Mouse (Mus musculus) left cerebral cortex, postnatal 36 days (tissue): ENCODE results near the gene Rpn1. TPM values are rescaled to one million over a fixed set of nuclear protein-coding genes. Genes with fewer than 3 reads are reported as not detected.
A peak's percentile ranks its signal among the peaks of the same experiment; 100 is the strongest.

ENCODE experiments used
- DNase-seq, 2 experiments: peaks; one replicate each; pipeline ENCODE4 v3.0.0; 2021 to 2022; ENCODE audit warnings: low spot score in 2 of 2, mixed read lengths in 1 of 2
- intact Hi-C: fragments of 180-260 bp; cut with DNase I; formaldehyde crosslinking; loops from one replicate; pipeline ENCODE4 v1.15.1; 2025
- total RNA-seq, 2 experiments: library from RNA; stranded (reverse); gene quantifications; 2 replicates each; pipeline ENCODE4 v1.2.3; 2021

The Rpn1 gene
- total RNA-seq = 100 to 1,000 TPM; 165 to 167 TPM

- intact Hi-C loops = no loop called here
- peak; percentile 95 to 96 for DNase-seq
These were observed at the start of gene Rpn1 for GRCm38 (mm10) chr6:88084278-88085151. Rpn1 (plus strand) TSS chr6:88084482.

- intact Hi-C loops = no loop called here
- no peak for DNase-seq
These were observed 46.7 kb upstream of the Rpn1 start for GRCm38 (mm10) chr6:88037471-88038045.

- intact Hi-C loops = no loop called here
- DNase-seq = peak in 1 of 2 experiments; percentile 40
These were observed 44.9 kb upstream of the Rpn1 start for GRCm38 (mm10) chr6:88039426-88039825.

DNA sequence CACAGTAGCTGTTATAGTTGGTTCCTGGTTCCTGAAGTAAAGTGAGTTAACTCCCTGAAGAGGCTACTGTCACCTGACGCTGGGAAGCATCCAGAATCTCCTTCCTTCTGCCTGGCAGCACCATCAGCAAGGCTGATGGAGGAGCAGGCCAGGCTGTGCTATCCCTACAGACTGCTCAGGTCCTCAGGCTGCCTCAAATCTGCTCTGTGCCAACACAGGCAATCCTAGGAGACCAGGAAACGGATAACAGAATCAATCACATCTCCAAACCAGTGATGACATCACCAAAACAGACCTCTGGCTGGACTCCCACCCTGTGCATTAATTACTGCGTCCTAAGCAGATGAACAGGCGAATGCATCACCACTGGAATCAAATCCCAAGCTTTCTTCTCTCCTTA, 43.1 kb upstream of the Rpn1 start:
- DNase-seq = no peak

GRCm38 (mm10) chr6:88042336-88042735, 41.9 kb upstream of the Rpn1 start:
- intact Hi-C loops = no loop called here
- DNase-seq = no peak

More for the DNA sequence above, 43.1 kb upstream of the Rpn1 start:
- intact Hi-C loops = no loop called here

GRCm38 (mm10) chr6:88044234-88044576, 40.1 kb upstream of the Rpn1 start:
- DNase-seq = no peak
- intact Hi-C loops = no loop called here

GRCm38 (mm10) chr6:88044577-88045405, 39.5 kb upstream of the Rpn1 start, which contains the start of gene Rab7:
Rab7 (minus strand) TSS chr6:88045270.
- intact Hi-C loops = loop anchor here (1.0 kb wide), 1 partner anchor 31 kb away; no protein-coding TSS in a partner anchor
- DNase-seq = peak; percentile 95 to 96

GRCm38 (mm10) chr6:88045406-88045766, 38.9 kb upstream of the Rpn1 start:
- DNase-seq = no peak
- intact Hi-C loops = loop anchor here (1.0 kb wide), 1 partner anchor 30 kb away; no protein-coding TSS in a partner anchor

GRCm38 (mm10) chr6:88047853-88048252, 36.4 kb upstream of the Rpn1 start:
- intact Hi-C loops = no loop called here
- DNase-seq = no peak

- no peak for DNase-seq
- intact Hi-C loops = no loop called here
These were observed 35.3 kb upstream of the Rpn1 start for GRCm38 (mm10) chr6:88049008-88049407.

DNA sequence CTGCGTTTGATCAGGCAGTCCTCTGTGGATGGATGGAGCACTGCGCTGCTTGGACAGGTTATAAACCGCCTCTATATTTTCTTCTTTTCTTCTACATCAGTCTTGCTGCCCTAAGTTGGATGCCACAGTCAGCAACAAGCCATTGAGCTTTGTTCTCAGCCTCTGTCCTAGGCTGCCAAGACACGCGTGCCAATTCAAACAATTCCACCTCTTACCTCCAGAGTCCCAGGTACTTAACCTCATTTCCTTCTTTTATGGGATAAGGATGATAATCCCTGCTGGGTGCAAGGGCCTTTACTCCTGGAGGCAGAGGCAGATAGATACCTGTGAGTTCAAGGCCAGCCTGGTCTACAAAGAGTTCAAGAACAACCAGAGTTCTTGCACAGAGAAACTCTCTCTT, 33.1 kb upstream of the Rpn1 start:
- intact Hi-C loops = no loop called here
- DNase-seq = no peak

- no peak for DNase-seq
- intact Hi-C loops = no loop called here
These were observed 30.8 kb upstream of the Rpn1 start for GRCm38 (mm10) chr6:88053228-88054080.

DNA sequence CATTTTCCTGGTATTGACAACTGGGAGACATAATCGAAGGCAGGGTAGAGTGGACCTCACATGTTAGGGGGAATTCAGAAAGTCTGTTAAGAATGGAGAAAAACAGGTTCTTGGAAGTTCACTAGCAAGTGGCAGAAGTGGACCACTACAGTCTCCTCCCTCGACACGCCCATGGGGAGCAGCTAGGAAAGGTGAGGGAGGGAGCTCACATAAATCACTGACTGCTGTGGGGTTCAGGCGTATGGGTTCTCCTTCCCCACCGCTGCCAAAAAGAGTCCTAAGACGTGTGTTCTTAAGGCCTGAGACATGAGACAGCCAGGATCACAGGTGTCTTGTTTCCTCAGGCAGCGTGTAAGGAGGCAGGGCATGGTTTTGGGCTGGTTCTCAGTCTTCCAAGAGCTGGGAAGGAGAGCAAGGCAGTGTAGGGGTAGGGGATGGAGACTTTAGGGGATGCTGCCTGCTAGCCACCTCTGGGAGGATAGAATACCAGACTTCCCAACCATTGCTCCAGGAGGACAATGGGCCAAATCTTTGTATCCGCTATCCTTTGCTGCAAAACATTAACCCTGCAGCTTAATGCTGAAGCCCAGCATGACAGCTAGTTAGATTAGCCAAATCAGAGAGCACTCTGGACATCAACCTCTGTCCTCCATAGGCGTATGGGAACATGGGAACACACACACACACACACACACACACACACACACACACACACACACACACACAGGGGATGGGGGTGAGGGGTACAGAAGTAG, 30.0 kb upstream of the Rpn1 start:
- intact Hi-C loops = no loop called here
- no peak for DNase-seq

DNA sequence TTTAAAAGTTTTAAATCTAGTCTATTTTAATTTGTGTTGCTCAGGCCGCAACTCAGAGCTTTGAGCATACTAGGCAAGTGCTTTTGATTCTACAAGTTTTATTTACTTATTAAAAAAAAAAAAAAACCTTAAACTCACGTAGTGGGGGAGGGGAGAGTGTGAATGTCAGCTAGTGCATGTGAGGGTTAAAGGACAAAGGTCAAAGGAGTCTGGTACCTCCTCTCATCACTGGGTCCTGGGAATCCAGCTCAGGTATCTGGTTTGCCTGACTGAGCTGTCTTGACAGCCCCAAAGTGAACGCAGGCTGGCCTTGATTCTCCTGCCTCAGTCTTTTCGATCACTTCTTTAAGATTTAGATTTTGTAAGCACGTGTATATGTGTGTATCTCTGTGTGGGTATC, 28.6 kb upstream of the Rpn1 start:
- no peak for DNase-seq
- intact Hi-C loops = no loop called here

- intact Hi-C loops = no loop called here
- DNase-seq = peak; percentile 31 to 48
These were observed 27.4 kb upstream of the Rpn1 start for GRCm38 (mm10) chr6:88056866-88057265.

- intact Hi-C loops = no loop called here
- no peak for DNase-seq
These were observed 24.4 kb upstream of the Rpn1 start for GRCm38 (mm10) chr6:88059903-88060302.

GRCm38 (mm10) chr6:88060602-88061001, 23.7 kb upstream of the Rpn1 start:
- intact Hi-C loops = no loop called here
- DNase-seq = no peak

DNA sequence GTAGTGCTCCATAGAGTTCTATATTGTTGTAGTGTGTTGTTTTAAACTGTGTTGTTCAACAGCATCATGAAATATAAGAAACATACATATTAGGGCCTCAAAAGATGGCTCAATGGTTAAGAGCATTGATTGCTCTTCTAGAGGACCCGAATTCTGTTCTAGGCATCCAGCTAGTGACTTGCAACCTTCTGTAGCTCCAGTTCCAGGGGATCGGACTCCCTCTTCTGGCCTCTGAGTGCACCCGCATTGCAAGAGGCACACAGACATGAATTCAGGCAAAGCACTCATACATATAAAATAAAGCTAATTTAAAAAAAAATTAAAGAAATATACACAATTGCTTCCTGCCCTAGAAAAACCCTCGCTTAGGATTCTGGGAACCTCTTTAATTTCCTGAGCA, 22.9 kb upstream of the Rpn1 start:
- DNase-seq = no peak
- intact Hi-C loops = no loop called here

DNA sequence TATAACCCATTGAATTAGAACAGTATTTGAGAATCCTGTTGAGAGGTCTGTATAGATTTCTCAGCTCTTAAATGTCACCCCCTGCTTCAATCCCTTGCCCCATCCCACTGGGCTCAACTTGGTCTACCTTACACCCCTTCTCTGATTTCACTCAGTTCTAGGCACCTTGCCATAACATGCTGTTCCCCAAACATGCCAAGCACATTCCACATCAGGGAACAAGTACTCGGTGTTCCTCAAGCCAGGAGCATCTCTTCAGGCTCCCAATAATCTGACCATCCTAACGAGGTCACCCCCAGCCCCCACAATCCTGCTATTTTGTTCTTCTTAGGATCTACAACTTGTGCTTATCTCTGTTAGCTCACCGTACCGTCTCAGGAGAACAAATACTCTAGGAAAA, 21.9 kb upstream of the Rpn1 start:
- DNase-seq = no peak
- intact Hi-C loops = no loop called here
